Mouse (Mus musculus) hindbrain, embryonic 16.5 days (tissue): ENCODE measurements around the gene 1700080E11Rik. TPM values are rescaled to one million over a fixed set of nuclear protein-coding genes. Genes with fewer than 3 reads are reported as not detected.
"Not testable (repeated sequence)": the region's sequence is repeated elsewhere in the genome, so short reads cannot be mapped to it uniquely, and the experiment has no call there.

Source experiments
- ATAC-seq: fragments of 200-750 bp; cut with Nextera tagmentation; 2 replicates; pipeline ENCODE4 v1.8.0; 2017; ENCODE audit warnings: moderate TSS enrichment, moderate library complexity
- H3K27ac ChIP-seq: fragments of 300-500 bp; sonication (generic); 2 replicates; pipeline ENCODE4 v1.5.1; 2014; ENCODE audit warnings: low read depth, mild to moderate bottlenecking, control low read depth, low read length, moderate library complexity
- H3K27me3 ChIP-seq: fragments of 300-500 bp; sonication (generic); replicated peaks from 2 replicates; pipeline ENCODE4 v1.6.1; 2014; ENCODE audit warnings: low read length; ENCODE audit not compliant: control insufficient read depth, insufficient read depth
- H3K36me3 ChIP-seq: fragments of 300-500 bp; sonication (generic); 2 replicates; pipeline ENCODE4 v1.6.1; 2014; ENCODE audit warnings: mild to moderate bottlenecking, low read length, moderate library complexity, mixed read lengths; ENCODE audit not compliant: control insufficient read depth, insufficient read depth
- H3K4me1 ChIP-seq: fragments of 300-500 bp; sonication (generic); 2 replicates; pipeline ENCODE4 v1.6.1; 2014; ENCODE audit warnings: low read depth, low read length; ENCODE audit not compliant: control insufficient read depth, insufficient read depth
- H3K4me2 ChIP-seq: fragments of 300-500 bp; sonication (generic); 2 replicates; pipeline ENCODE4 v1.6.1; 2014; ENCODE audit warnings: mild to moderate bottlenecking, low read length, control low read depth, moderate library complexity
- H3K4me3 ChIP-seq: fragments of 300-500 bp; sonication (generic); 2 replicates; pipeline ENCODE4 v1.5.1; 2014; ENCODE audit warnings: mild to moderate bottlenecking, low read length, control low read depth, moderate library complexity
- H3K9ac ChIP-seq: fragments of 300-500 bp; sonication (generic); 2 replicates; pipeline ENCODE4 v1.6.1; 2014; ENCODE audit warnings: low read depth, mild to moderate bottlenecking, control low read depth, low read length, moderate library complexity
- H3K9me3 ChIP-seq: fragments of 300-500 bp; sonication (generic); 2 replicates; pipeline ENCODE4 v1.6.1; 2014; ENCODE audit warnings: mild to moderate bottlenecking, low read length, moderate library complexity; ENCODE audit not compliant: control insufficient read depth
- WGBS: fragments of 180-500 bp; shearing (Covaris S2); extraction: QIAGEN DNeasy Blood & Tissue Kit; methylation state at CpG from one replicate; pipeline ENCODE4 v1.1.7; 2014; 5-methylcytosine and 5-hydroxymethylcytosine counted together
- polyA plus RNA-seq: library from polyadenylated mRNA; unstranded; fragments of >200 nt; fragmentation: Nextera tagmentation; extraction: Ambion mirVana; gene quantifications from 2 replicates; pipeline ENCODE4 v1.2.1, GENCODE M21; 2015

Gene 1700080E11Rik
- polyA plus RNA-seq, 1 experiment from 2014 or later = not detected

DNA sequence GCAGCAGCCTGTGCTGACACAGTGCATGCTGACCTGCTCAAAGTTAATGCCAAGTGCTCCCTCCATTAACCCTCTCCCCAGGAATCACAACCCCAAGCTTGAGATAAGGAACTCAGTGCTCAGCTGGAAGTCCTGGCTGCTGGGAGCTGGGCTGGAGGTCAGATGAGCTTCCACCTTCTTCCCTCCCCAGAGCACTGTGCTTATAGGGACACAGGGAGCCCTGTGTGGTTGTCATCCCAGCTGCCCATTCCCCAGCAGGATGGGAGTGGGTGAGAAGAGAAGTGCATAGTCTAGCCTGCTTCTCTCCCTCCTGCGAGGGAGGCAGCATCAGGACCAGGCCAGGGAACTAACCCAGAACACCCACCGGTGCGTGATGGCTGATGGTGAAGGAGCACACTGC lies 19.7 kb downstream of the 1700080E11Rik start:
- not testable (repeated sequence) for H3K9me3 ChIP-seq, H3K9ac ChIP-seq, H3K4me2 ChIP-seq, H3K27me3 ChIP-seq, H3K36me3 ChIP-seq, H3K4me1 ChIP-seq, ATAC-seq, H3K4me3 ChIP-seq, H3K27ac ChIP-seq
- 93% methylated on average over 3 of the region's 3 CpGs for WGBS

- WGBS = 71% methylated on average over 5 of the region's 5 CpGs
- H3K36me3 ChIP-seq = no peaks in the 10 kb centered on the region
- H3K27ac ChIP-seq = no peak overlapping the region
- no peaks in the 10 kb centered on the region for H3K9me3 ChIP-seq
- no peaks in the 10 kb centered on the region for H3K27me3 ChIP-seq
- H3K9ac ChIP-seq = no peak overlapping the region
- no peak for ATAC-seq
- no peak overlapping the region for H3K4me3 ChIP-seq
- no peak overlapping the region for H3K4me2 ChIP-seq
- no peaks in the 10 kb centered on the region for H3K4me1 ChIP-seq
Observed at GRCm38 (mm10) chr9:105103893-105104292, 41.0 kb downstream of the 1700080E11Rik start.

GRCm38 (mm10) chr9:105101911-105102310 lies 43.0 kb downstream of the 1700080E11Rik start:
- H3K9me3 ChIP-seq = no peaks in the 10 kb centered on the region
- no peaks in the 10 kb centered on the region for H3K4me1 ChIP-seq
- no peak for ATAC-seq
- no peak overlapping the region for H3K4me3 ChIP-seq
- H3K36me3 ChIP-seq = no peaks in the 10 kb centered on the region
- no peaks in the 10 kb centered on the region for H3K27me3 ChIP-seq
- H3K9ac ChIP-seq = no peak overlapping the region
- no peak overlapping the region for H3K4me2 ChIP-seq
- no peak overlapping the region for H3K27ac ChIP-seq
- WGBS = 68% methylated on average over 1 of the region's 1 CpGs

DNA sequence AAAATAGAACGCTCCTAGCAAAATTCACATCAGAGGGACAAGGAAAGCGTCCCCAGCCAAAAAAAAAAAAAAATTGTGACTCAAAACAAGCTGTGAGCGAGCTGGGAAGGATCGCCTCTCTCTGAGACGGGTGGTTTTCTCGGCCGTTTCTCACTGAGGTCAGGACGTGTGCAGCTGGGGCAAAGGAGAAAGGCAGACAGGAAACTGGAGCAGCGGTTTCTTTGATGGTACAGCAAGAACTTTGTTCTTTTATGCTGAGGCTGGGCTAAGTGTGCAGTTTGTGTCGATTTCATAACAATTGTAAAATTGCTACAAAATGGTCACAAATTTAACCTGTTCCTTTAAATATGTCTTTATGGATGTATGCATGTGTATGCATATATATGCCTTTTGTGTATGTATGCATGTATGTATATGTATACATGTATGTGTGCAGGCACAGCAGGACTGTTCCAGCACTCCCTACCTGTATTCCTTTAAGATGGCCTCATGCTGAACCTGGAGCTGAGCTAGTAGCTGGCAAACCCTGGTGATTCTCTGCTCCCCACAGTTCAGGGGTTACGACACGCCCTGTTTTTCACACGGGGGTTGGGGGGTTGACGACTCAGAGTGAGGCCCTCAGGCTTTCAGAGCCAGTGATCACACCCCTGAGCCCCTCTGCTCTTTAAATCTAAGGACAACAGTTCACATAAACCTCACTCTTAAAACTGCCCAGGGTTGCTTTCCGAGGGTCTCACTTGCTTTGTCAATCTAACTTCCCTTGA lies 43.9 kb downstream of the 1700080E11Rik start:
- ATAC-seq = no peak
- no peak overlapping the region for H3K9ac ChIP-seq
- H3K4me1 ChIP-seq = no peaks in the 10 kb centered on the region
- H3K4me3 ChIP-seq = no peak overlapping the region
- no peaks in the 10 kb centered on the region for H3K27me3 ChIP-seq
- H3K4me2 ChIP-seq = no peak overlapping the region
- H3K27ac ChIP-seq = no peak overlapping the region
- H3K9me3 ChIP-seq = no peaks in the 10 kb centered on the region
- H3K36me3 ChIP-seq = no peaks in the 10 kb centered on the region
- 71% methylated on average over 15 of the region's 15 CpGs for WGBS

Other genes starting within 250 kb of the 1700080E11Rik start
- 82.0 and 86.9 TPM in 2 replicates for gene Mrpl3, start 91.9 kb downstream of the 1700080E11Rik start, polyA plus RNA-seq
- 24.8 and 26.4 TPM in 2 replicates for gene Nudt16, start 13.3 kb downstream of the 1700080E11Rik start, polyA plus RNA-seq